Mouse (Mus musculus) gonadal fat pad, adult 2 months (tissue): ENCODE results near the gene Tmem50a. TPM values are rescaled to one million over a fixed set of nuclear protein-coding genes. Genes with fewer than 3 reads are reported as not detected.

Source experiments
- DNase-seq: peaks from one replicate; pipeline ENCODE4 v3.0.0-alpha.2; 2012; ENCODE audit warnings: low read depth
- polyA plus RNA-seq: library from polyadenylated mRNA; depleted of rRNA; stranded (reverse); fragments of >200 nt; gene quantifications from 2 replicates; pipeline ENCODE4 v1.2.3, GENCODE M21; 2012; rRNA removed

The Tmem50a gene
- 130 and 139 TPM in 2 replicates for polyA plus RNA-seq

GRCm38 (mm10) chr4:134914864-134915209 is at the start of gene Tmem50a:
Tmem50a (minus strand) TSS chr4:134915024.
- DNase-seq = no peak

DNA sequence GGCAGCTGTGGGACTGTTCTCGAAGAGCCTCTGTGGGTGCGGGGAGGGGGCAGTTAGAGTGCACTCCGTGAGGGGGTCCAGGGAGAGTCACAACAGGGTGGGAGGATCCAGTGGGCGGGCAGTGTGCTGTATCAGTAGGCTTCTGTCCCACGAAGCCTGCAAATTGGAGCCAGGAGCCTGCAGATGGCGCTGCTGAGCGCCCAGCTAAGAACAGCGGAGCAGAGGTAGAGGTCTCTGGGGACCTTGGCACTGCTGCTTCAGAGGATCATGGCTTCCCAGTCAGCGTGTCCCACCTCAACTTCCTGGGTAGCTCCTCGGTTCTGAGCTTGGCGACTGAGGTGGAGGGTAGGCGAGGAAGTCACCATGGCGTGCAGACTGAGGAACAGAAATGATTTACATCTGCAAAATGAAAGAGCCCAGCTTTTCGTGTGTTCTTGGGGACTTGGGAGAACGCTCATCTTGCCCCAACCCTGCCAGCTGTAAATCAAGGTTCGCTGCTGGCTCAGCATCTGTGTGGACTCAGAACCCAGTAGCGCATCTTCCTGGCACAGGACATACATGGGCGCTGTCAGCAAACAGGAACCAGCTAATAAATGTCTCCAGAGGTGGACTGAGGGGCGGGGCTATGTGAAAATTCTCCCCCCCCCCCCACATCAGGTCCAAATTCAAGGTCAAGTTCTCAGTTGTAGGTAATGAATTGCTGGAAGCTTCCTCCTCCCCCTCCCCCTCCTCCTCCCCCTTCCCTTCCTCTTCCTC is 48.4 kb upstream of the Tmem50a start:
- DNase-seq = no peak

DNA sequence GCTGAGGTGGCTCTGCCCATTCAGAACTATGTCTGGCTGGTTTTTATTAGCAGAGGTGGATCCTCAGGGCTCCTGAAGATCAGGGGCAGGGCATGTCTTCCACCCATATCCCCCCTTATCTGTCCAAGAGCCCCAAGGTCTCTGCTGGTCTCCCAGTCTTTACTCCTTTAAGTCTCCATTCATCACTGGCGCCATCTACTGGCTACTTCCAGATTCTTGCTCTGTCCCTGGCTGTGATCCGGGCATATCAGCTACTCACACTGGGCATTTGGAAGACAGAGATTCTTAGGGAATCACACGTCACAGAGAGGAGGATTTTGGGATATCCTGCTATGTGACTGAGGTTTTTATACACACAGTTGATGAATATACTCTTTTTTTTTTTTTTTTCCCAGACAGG is 41.5 kb upstream of the Tmem50a start:
- no peak for DNase-seq

- no peak for DNase-seq
Measured at GRCm38 (mm10) chr4:134955845-134956244, 41.0 kb upstream of the Tmem50a start.

DNA sequence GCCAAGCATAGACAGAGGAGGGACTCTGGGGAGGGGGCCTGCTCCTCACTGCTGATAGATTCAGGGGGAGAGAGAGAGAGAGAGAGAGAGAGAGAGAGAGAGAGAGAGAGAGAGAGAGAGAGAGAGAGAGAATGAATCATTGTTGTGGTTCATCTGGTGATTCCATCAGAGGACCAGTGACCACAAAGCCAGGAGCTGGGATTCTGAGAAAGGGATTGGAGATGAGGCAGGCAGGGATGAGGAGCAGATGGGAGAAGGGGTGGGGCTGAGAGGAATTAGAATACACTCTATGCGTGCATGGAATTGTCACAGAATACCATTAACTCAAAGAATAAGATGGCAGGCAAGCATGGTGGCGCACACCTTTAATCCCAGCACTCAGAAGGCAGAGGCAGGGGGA is 40.4 kb upstream of the Tmem50a start:
- no peak for DNase-seq

GRCm38 (mm10) chr4:134954461-134954860 is 39.6 kb upstream of the Tmem50a start:
- no peak for DNase-seq

DNA sequence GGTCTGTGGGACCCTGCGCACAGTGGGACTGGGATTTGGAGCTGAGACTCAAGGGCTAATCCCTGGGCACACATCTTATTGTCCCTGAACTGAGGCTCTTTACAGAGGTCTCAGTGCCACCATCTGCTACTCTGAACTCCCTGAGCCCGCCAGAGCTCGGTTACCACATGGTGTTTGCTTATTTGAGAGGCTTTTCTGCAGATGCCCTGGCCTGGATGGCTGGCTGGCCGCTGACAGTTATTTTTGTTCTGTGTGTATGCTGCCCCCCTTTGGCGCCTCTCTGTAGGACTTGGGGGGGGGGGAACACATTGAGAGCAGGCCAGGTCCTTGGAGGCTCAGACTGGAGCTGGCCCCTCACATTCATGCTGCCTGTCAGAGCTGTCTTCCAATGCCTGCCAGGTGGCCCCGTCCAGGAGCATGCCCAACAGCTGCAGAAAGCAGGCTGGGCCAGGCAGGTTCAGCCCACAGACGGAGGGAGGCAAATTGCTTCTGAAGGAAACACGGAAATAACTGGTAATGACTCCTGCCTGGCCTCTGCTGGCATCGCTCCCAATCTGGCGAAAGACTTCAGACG is 35.8 kb upstream of the Tmem50a start:
- no peak for DNase-seq

DNA sequence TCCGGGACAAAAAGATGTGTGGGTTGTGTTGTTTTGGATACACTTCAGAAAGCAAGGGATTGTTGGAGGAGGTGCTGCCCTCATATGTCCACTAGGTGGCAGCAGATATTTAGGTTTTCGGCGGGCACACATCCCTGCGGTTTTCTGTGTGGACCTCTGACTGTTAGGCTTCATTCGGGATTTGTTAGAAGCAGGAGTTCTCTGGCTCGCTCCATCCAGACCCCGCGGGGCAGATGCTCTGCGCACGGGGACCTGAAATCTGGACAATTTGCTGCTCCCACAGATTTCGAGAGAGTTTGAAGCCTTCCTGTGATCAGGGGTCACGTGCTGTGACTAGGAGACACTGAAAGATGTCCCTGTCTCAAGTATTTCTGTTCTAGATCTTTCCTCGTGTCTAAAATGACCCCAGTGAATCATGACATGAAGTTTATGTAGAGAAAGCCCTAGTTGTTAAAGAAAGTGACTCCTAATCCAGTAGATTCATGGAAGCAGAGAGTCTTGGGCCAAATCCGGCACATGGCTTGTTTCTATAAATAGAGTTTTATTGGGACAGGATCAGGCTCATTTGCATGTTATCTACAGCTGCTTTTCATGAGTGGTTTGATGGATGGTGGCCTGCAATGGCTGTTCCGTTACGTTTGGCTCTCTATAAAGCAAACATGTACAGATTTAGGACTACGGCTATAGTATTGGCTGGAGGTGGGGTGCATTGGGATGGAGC is 31.4 kb upstream of the Tmem50a start:
- no peak for DNase-seq

DNA sequence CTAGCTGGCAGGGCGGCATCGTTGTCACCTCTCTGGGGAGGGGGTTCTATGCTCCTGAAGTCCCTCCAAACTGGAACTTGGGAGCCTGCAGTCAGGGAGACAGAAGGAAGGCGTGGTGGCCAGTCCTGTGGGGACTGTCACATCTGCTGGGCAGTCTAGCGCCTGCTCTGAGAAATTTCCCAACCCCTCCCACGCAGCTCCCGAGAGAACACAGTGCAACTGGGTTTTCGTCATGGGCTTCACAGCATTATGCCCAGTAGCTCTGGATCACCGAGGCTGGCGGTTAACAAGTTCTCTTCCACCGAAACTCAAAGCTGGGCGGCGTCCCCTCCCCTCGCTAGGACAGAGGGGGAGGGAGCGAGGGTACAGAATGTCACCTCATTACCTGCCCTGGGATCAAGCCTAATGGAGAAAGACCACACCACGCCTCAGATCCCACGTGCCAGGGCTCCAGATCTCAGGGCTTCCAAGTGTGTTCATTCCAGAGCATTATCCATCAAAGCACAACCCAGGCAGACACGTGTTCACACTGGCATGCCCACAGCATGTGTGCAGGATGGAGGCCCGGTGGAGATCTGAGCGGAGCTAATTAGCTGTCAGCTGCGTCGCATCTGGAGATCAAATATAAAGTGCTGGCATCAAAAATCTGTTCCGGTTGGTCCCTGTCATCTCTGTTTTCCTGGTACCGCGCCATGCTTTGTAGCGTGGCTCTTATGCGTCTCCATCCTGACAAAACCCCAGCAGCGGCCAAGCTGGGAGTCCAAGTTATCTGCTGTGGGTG is 29.1 kb upstream of the Tmem50a start:
- DNase-seq = no peak

- DNase-seq = no peak
Measured at GRCm38 (mm10) chr4:134939900-134940299, 25.1 kb upstream of the Tmem50a start.

DNA sequence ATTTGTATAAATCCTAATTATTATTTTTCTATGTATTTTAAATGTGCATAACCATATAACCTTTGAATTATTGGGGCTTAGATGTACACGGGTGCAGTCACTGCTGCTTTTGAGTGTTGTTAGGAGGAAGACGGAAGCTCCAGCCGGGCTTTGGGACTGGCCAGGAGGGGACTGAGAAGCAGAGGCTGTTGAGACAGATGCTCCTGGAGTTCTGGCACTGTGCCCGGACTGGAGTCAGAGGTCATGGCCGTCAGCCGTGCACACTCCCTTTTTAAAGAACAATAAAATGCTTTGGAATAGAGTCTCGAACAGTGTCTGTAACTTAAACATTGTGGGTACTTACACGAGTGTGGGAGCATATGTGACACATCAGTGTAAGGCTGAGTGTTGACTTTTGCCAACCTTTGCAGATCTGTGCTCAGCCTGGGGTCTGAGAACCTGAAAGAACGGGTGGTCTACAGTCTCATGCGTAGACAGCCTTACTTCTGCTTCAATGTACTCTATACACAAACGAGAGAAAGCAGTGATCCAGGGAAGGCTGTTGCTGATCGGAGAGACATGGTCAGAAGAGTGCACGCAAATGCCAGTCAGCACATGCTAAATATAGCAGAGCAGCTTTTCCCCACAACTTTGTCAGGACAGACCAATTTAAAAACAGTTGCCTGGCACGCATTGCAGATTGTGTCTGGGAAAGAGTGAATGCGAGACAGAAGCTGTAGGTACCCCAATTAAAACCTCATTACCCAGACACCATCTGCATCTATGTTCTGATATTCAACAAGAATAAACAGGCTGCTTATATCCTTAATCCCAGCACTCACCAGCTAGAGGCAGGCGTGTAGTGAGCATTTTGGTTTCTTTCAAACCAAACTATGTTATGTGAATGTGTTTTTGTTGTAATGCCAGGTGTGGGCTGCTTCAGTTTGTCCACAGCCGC is 22.7 kb upstream of the Tmem50a start:
- DNase-seq = no peak

- no peak for DNase-seq
Measured at GRCm38 (mm10) chr4:134930684-134931481, 16.1 kb upstream of the Tmem50a start, which contains the start of gene Syf2. Syf2 (plus strand) TSS chr4:134930898.

GRCm38 (mm10) chr4:134930190-134930589 is 15.4 kb upstream of the Tmem50a start:
- DNase-seq = no peak

- no peak for DNase-seq
Measured at GRCm38 (mm10) chr4:134929536-134929935, 14.7 kb upstream of the Tmem50a start.

GRCm38 (mm10) chr4:134928464-134928836 is 13.6 kb upstream of the Tmem50a start:
- DNase-seq = no peak

- DNase-seq = no peak
Measured at GRCm38 (mm10) chr4:134927815-134928463, 13.1 kb upstream of the Tmem50a start.

DNA sequence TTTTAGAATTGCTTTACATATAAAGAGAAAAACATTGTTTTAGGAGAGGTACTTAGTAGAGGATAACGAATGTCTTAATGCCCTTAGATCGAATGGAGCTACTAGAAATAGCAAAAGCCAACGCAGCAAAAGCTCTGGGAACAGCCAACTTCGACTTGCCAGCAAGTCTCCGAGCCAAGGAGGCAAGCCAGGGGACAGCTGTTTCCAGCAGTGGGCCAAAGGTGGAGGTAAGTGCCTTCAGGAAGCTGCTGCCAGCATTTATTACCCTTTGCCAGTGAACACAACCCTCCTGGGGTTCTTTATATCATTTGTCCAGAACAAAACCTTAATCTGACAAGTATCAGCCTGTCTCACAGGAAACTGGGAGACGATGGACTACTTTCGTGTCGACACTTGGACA is 10.4 kb upstream of the Tmem50a start:
- DNase-seq = no peak

DNA sequence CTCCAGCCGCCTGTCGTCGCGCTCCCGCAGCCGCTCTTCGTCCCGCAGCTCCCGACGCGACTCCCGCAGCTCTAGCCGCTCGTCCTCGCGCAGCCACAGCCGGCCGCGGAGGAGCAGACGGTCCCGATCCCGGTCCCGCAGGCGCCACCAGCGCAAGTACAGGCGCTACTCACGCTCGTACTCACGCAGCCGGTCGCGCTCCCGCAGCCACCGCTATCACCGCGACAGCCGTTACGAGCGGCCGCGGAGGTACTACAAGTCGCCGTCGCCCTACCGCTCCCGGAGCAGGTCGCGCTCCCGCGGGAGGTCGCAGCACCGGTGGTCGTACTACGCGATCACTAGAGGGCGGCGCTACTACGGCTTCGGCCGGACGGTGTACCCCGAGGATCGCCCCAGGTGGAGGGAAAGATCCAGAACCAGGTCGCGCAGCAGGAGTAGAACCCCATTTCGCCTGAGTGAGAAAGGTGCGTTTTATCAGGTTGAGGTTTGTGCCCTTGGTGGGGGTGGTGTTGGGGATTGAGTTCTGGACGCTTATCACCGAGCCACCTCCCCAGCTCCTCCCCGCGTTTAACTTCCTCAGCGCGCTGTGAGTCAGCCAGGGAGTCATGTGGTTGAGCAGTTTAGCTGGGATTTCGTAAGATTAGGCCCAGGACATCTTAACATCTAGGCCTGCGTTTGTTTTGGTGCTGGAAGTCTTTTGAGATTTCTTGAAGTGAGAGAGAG is 9.4 kb upstream of the Tmem50a start:
- DNase-seq = no peak
